Mouse (Mus musculus) intestine, embryonic 14.5 days (tissue): ENCODE measurements around the gene Phf19. TPM values are rescaled to one million over a fixed set of nuclear protein-coding genes. Genes with fewer than 3 reads are reported as not detected.

ENCODE experiments used
- ATAC-seq: fragments of 200-750 bp; cut with Nextera tagmentation; replicated peaks from 2 replicates; pipeline ENCODE4 v1.8.0; 2017; ENCODE audit warnings: low read depth, moderate number of reproducible peaks, moderate TSS enrichment, moderate library complexity; ENCODE audit not compliant: low FRiP score, low TSS enrichment
- DNase-seq: peaks from one replicate; pipeline ENCODE4 v3.0.0-alpha.2; 2018; ENCODE audit warnings: low spot score
- H3K27ac ChIP-seq: fragments of 300-500 bp; sonication (generic); 2 replicates; pipeline ENCODE4 v1.5.1; 2014; ENCODE audit warnings: low read depth, mild to moderate bottlenecking, control low read depth
- H3K27me3 ChIP-seq: fragments of 300-500 bp; sonication (generic); replicated peaks from 2 replicates; pipeline ENCODE4 v1.6.1; 2014; ENCODE audit warnings: low read length, control low read depth; ENCODE audit not compliant: control insufficient read depth, insufficient read depth
- H3K36me3 ChIP-seq: fragments of 300-500 bp; sonication (generic); 2 replicates; pipeline ENCODE4 v1.6.1; 2014; ENCODE audit warnings: low read length, control low read depth; ENCODE audit not compliant: control insufficient read depth, insufficient read depth
- H3K4me1 ChIP-seq: fragments of 300-500 bp; sonication (generic); replicated peaks from 2 replicates; pipeline ENCODE4 v1.6.1; 2014; ENCODE audit warnings: low read length, control low read depth, mixed read lengths; ENCODE audit not compliant: control insufficient read depth, insufficient read depth
- H3K4me2 ChIP-seq: fragments of 300-500 bp; sonication (generic); 2 replicates; pipeline ENCODE4 v1.6.1; 2014; ENCODE audit warnings: low read length
- H3K4me3 ChIP-seq: fragments of 300-500 bp; sonication (generic); 2 replicates; pipeline ENCODE4 v1.5.1; 2014; ENCODE audit warnings: low read depth, low read length, control low read depth, mixed read lengths
- H3K9ac ChIP-seq: fragments of 300-500 bp; sonication (generic); 2 replicates; pipeline ENCODE4 v1.6.1; 2014; ENCODE audit warnings: mild to moderate bottlenecking, low read length
- H3K9me3 ChIP-seq: fragments of 300-500 bp; sonication (generic); 2 replicates; pipeline ENCODE4 v1.6.1; 2016; ENCODE audit warnings: low read length, control low read depth; ENCODE audit not compliant: control insufficient read depth
- WGBS: fragments of 180-500 bp; shearing (Covaris S2); extraction: QIAGEN DNeasy Blood & Tissue Kit; methylation state at CpG from one replicate; pipeline ENCODE4 v1.1.7; 2014; 5-methylcytosine and 5-hydroxymethylcytosine counted together
- polyA plus RNA-seq: library from polyadenylated mRNA; unstranded; fragments of >200 nt; fragmentation: Nextera tagmentation; extraction: Ambion mirVana; gene quantifications from 2 replicates; pipeline ENCODE4 v1.2.1, GENCODE M21; 2014

The Phf19 gene
- polyA plus RNA-seq, 1 experiment from 2014 or later = 8.3 TPM

GRCm38 (mm10) chr2:34874816-34875345, 38.9 kb downstream of the Phf19 start, which contains the start of gene Psmd5:
Gene Psmd5 (minus strand): TSS chr2:34874968.
- ATAC-seq = no peak
- no peak for DNase-seq
- Histone ChIP-seq H3K27me3 (peaks cover 16% of the 10 kb centered on the region), H3K4me3 (peak within 1 kb of the TSS; percentile 6; the same call in 1 of the 2 replicates), H3K27ac (no peak within 1 kb of the TSS), H3K4me2 (peak within 1 kb of the TSS; percentile 40), H3K9ac (no peak within 1 kb of the TSS), H3K36me3 (no peaks in the 10 kb centered on the region), H3K4me1 (peaks cover 8% of the 10 kb centered on the region), H3K9me3 (no peaks in the 10 kb centered on the region)
- 10% methylated on average over 8 of the region's 8 CpGs for WGBS

GRCm38 (mm10) chr2:34874271-34874670, 39.6 kb downstream of the Phf19 start, which contains the start of gene Cutal:
Gene Cutal (plus strand): TSS chr2:34874396.
- ATAC-seq = no peak
- H3K27ac ChIP-seq = no peak within 1 kb of the TSS

DNA sequence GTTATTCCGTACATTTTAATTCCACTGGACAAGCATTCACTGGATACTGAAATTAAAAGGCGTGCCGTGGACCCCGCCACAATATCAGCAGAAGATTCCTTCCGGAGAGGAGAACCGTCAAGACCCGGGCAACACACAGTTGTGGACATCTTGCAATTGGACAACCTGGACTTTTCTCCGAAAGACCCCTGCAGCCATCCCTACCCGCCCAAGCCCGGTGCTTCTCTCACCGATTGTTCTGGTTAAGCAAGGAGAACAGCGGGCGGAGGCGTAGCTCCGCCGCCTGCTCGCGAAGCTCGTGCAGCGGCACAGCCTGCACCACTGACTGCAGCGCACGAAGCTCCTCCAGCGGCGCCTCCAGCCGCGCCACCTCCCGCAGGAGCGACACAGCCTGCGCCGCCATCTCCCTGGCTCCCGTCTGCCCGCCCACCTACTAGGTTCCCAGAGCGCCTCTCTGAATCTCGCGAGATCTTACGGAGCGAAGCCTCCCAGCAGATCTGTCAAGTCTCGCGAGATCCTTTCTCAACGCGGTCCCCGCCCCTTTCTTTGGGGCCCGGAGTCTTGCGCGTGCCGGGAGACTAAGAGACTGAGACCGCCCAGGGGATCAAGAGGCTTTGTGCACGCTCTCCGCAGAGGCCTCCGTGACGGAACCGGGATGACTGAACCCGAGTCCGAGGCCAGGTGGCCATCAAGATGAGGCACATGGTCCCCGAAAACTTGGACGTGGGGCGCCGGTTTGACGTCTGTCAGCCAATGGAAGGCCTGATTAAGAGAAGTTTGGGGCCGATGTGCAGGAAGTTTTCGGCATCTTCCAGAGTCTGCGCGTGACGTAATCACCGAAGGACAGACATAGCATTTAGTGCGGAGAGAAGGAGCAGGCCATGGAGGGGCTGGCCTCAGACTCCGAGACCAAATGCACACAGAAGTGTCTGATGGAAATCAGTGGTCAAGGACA, 43.0 kb downstream of the Phf19 start:
- Histone ChIP-seq H3K4me2 (peak overlapping the region; percentile 94), H3K9ac (peak overlapping the region; percentile 96), H3K27me3 (peaks cover 16% of the 10 kb centered on the region), H3K4me3 (peak overlapping the region; percentile 95), H3K9me3 (no peaks in the 10 kb centered on the region), H3K27ac (peak overlapping the region; percentile 96), H3K4me1 (peaks cover 15% of the 10 kb centered on the region), H3K36me3 (peaks cover 14% of the 10 kb centered on the region)
- under 1% methylated on average over 67 of the region's 67 CpGs for WGBS
- peak; percentile 98 for DNase-seq
- peak; percentile 95 for ATAC-seq

More at GRCm38 (mm10) chr2:34874271-34874670, 39.6 kb downstream of the Phf19 start, which contains the start of gene Cutal:
- H3K4me3 ChIP-seq = peak within 1 kb of the TSS; percentile 6; the same call in 1 of the 2 replicates
- peak within 1 kb of the TSS; percentile 40 for H3K4me2 ChIP-seq
- no peaks in the 10 kb centered on the region for H3K36me3 ChIP-seq
- DNase-seq = peak; percentile 59
- H3K27me3 ChIP-seq = peaks cover 16% of the 10 kb centered on the region
- H3K9ac ChIP-seq = no peak within 1 kb of the TSS
- peaks cover 14% of the 10 kb centered on the region for H3K4me1 ChIP-seq
- H3K9me3 ChIP-seq = no peaks in the 10 kb centered on the region
- 3% methylated on average over 13 of the region's 14 CpGs for WGBS

- Histone ChIP-seq H3K9ac (peak overlapping the region; percentile 96), H3K4me1 (peaks cover 15% of the 10 kb centered on the region), H3K4me3 (peak overlapping the region; percentile 95), H3K36me3 (peaks cover 25% of the 10 kb centered on the region), H3K27me3 (peaks cover 9% of the 10 kb centered on the region), H3K4me2 (peak overlapping the region; percentile 77), H3K9me3 (no peaks in the 10 kb centered on the region), H3K27ac (no peak overlapping the region)
- WGBS = 42% methylated on average over 5 of the region's 5 CpGs
- no peak for DNase-seq
- ATAC-seq = no peak
These were observed 44.1 kb downstream of the Phf19 start for GRCm38 (mm10) chr2:34869680-34870079.

DNA sequence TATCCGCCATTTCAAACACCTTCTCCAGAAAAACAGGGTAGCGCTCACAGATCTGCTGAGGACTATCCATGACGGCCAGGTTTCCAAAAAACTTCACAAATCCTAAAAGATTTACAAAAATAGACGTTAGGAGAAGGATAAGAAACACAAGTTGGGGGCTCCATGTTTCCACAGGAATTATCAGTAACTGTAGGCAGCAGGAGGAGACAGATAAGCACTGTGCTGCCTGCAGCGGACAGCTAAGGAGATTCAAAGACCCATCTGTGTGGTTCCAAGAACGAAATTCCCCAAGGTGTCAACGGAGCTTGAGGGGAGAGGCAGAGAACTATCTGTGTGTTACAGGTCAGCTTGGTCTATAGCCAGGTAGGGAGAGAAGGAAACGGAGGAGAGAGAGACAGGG, 56.1 kb downstream of the Phf19 start:
- no peaks in the 10 kb centered on the region for H3K9me3 ChIP-seq
- ATAC-seq (no peak), DNase-seq (no peak)
- WGBS = 91% methylated on average over 8 of the region's 8 CpGs
- H3K4me3 ChIP-seq = no peak overlapping the region
- no peak overlapping the region for H3K4me2 ChIP-seq
- no peak overlapping the region for H3K9ac ChIP-seq
- no peak overlapping the region for H3K27ac ChIP-seq
- no peaks in the 10 kb centered on the region for H3K27me3 ChIP-seq
- peaks cover 93% of the 10 kb centered on the region for H3K36me3 ChIP-seq
- no peaks in the 10 kb centered on the region for H3K4me1 ChIP-seq

DNA sequence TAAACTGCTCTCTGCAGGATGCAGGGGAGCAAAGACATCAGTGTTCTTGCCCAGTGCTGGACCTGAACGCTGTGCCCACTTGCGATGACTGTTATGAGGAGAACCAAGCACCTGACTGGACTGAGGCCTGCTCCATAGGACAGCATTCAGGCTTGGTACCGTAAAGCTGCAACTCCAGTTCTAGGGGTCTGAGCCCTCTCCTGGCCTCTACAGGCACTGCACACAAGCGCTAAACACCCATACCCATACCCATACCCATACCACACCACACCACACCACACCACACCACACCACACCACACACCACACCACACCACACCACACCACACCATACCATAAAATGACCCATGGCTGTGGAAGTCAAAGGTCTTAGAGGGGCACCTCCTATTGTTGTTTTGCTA, 58.6 kb downstream of the Phf19 start:
- Histone ChIP-seq H3K27ac (no peak overlapping the region), H3K4me1 (no peaks in the 10 kb centered on the region), H3K9me3 (no peaks in the 10 kb centered on the region), H3K36me3 (peaks cover 99% of the 10 kb centered on the region), H3K9ac (no peak overlapping the region), H3K27me3 (no peaks in the 10 kb centered on the region), H3K4me2 (no peak overlapping the region), H3K4me3 (no peak overlapping the region)
- DNase-seq = no peak
- WGBS = 92% methylated on average over 4 of the region's 4 CpGs
- ATAC-seq = no peak

DNA sequence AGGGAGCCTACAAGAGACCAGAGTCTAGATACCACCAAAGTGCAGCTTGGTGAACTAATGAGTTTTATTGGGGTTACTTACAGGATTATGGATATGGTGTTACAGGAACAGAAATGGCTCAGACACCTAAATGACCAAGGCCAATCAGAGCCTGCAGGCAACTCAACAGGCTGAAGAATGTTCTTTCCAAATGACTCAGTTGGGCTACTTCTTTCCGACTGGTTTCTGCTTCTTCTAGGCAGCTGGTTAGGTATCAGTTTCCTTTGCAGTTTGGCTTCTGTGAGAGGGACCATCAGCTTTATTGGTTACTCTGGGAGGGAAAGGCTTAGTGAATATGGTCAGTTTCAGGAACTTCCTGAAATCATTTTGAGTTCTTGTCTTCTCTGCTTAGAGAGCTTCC, 66.1 kb downstream of the Phf19 start:
- 95% methylated on average over 1 of the region's 1 CpGs for WGBS
- no peaks in the 10 kb centered on the region for H3K9me3 ChIP-seq
- peaks cover 33% of the 10 kb centered on the region for H3K36me3 ChIP-seq
- H3K27ac ChIP-seq = no peak overlapping the region
- no peak overlapping the region for H3K4me3 ChIP-seq
- ATAC-seq (no peak), DNase-seq (no peak)
- H3K4me1 ChIP-seq = no peaks in the 10 kb centered on the region
- no peaks in the 10 kb centered on the region for H3K27me3 ChIP-seq
- H3K4me2 ChIP-seq = no peak overlapping the region
- H3K9ac ChIP-seq = no peak overlapping the region
